Mouse (Mus musculus) midbrain, embryonic 16.5 days (tissue): Measurements from ENCODE around the gene Ugt1a2. TPM values are rescaled to one million over a fixed set of nuclear protein-coding genes. Genes with fewer than 3 reads are reported as not detected.

Experiments
- ATAC-seq: fragments of 200-750 bp; cut with Nextera tagmentation; 2 replicates; pipeline ENCODE4 v1.8.0; 2017; ENCODE audit warnings: moderate TSS enrichment
- H3K27ac ChIP-seq: fragments of 300-500 bp; sonication (generic); 2 replicates; pipeline ENCODE4 v1.5.1; 2014; ENCODE audit warnings: mild to moderate bottlenecking, low read length, mixed read lengths
- H3K27me3 ChIP-seq: fragments of 300-500 bp; sonication (generic); 2 replicates; pipeline ENCODE4 v1.6.1; 2014; ENCODE audit warnings: low read depth, low read length, mixed read lengths; ENCODE audit not compliant: control insufficient read depth, insufficient read depth
- H3K36me3 ChIP-seq: fragments of 300-500 bp; sonication (generic); 2 replicates; pipeline ENCODE4 v1.6.1; 2014; ENCODE audit warnings: mild to moderate bottlenecking, low read length, moderate library complexity, mixed read lengths; ENCODE audit not compliant: control insufficient read depth, insufficient read depth
- H3K4me1 ChIP-seq: fragments of 300-500 bp; sonication (generic); 2 replicates; pipeline ENCODE4 v1.6.1; 2014; ENCODE audit warnings: mild to moderate bottlenecking, low read length, mixed read lengths; ENCODE audit not compliant: control insufficient read depth, insufficient read depth
- H3K4me2 ChIP-seq: fragments of 300-500 bp; sonication (generic); 2 replicates; pipeline ENCODE4 v1.6.1; 2014; ENCODE audit warnings: mild to moderate bottlenecking, low read length, mixed read lengths
- H3K4me3 ChIP-seq: fragments of 300-500 bp; sonication (generic); 2 replicates; pipeline ENCODE4 v1.5.1; 2014; ENCODE audit warnings: low read depth, mild to moderate bottlenecking, low read length, moderate library complexity, mixed read lengths
- H3K9ac ChIP-seq: fragments of 300-500 bp; sonication (generic); 2 replicates; pipeline ENCODE4 v1.6.1; 2014; ENCODE audit warnings: low read depth, low read length, mixed read lengths
- H3K9me3 ChIP-seq: fragments of 300-500 bp; sonication (generic); replicated peaks from 2 replicates; pipeline ENCODE4 v1.6.1; 2014; ENCODE audit warnings: mild to moderate bottlenecking, low read length, mixed read lengths; ENCODE audit not compliant: control insufficient read depth, poor library complexity, severe bottlenecking
- WGBS: fragments of 180-500 bp; shearing (Covaris S2); extraction: QIAGEN DNeasy Blood & Tissue Kit; methylation state at CpG from one replicate; pipeline ENCODE4 v1.1.7; 2014; 5-methylcytosine and 5-hydroxymethylcytosine counted together
- polyA plus RNA-seq: library from polyadenylated mRNA; unstranded; fragments of >200 nt; fragmentation: Nextera tagmentation; extraction: Ambion mirVana; gene quantifications from 2 replicates; pipeline ENCODE4 v1.2.1, GENCODE M21; 2015

Ugt1a2 gene
- polyA plus RNA-seq, 1 experiment from 2014 or later = not detected

- H3K27ac ChIP-seq = no peak overlapping the region
- 90% methylated on average over 4 of the region's 4 CpGs for WGBS
- H3K4me3 ChIP-seq = no peak overlapping the region
- no peaks in the 10 kb centered on the region for H3K27me3 ChIP-seq
- peaks cover 69% of the 10 kb centered on the region for H3K36me3 ChIP-seq
- ATAC-seq = no peak
- H3K9me3 ChIP-seq = peaks cover 4% of the 10 kb centered on the region; the same call in 1 of the 2 replicates
- no peak overlapping the region for H3K9ac ChIP-seq
- H3K4me1 ChIP-seq = no peaks in the 10 kb centered on the region
- no peak overlapping the region for H3K4me2 ChIP-seq
Measured at GRCm38 (mm10) chr1:88262255-88262654, 61.9 kb downstream of the Ugt1a2 start.

- Histone ChIP-seq H3K4me1 (no peaks in the 10 kb centered on the region), H3K36me3 (peaks cover 76% of the 10 kb centered on the region), H3K27me3 (no peaks in the 10 kb centered on the region), H3K4me2 (no peak overlapping the region), H3K9ac (no peak overlapping the region), H3K9me3 (no peaks in the 10 kb centered on the region), H3K27ac (no peak overlapping the region), H3K4me3 (no peak overlapping the region)
- no peak for ATAC-seq
- WGBS = 78% methylated on average over 6 of the region's 6 CpGs
Measured at GRCm38 (mm10) chr1:88262961-88263360, 62.6 kb downstream of the Ugt1a2 start.

DNA sequence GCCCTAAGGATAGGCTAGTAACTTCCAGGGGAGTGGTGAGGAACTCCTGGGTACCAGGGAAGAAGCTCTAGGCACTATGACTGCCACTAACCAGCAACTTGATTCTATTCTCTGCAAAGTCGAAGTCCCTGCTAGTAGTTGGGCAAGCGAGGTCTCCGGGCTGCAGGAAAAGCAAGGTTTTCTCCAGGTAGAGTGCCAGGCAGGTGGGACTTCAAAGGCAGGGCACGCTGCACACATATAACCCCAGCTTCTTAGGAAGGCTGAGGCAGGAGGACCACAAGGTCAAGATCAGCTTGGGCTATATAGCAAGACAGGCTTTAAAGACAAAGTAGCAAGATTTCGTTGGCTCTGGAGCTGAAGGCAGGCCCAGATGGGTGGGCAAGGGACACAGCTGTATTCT lies 63.4 kb downstream of the Ugt1a2 start:
- Histone ChIP-seq H3K27me3 (no peaks in the 10 kb centered on the region), H3K9me3 (no peaks in the 10 kb centered on the region), H3K4me1 (no peaks in the 10 kb centered on the region), H3K36me3 (peaks cover 84% of the 10 kb centered on the region), H3K27ac (no peak overlapping the region), H3K4me3 (no peak overlapping the region), H3K9ac (no peak overlapping the region), H3K4me2 (no peak overlapping the region)
- 94% methylated on average over 5 of the region's 5 CpGs for WGBS
- no peak for ATAC-seq

DNA sequence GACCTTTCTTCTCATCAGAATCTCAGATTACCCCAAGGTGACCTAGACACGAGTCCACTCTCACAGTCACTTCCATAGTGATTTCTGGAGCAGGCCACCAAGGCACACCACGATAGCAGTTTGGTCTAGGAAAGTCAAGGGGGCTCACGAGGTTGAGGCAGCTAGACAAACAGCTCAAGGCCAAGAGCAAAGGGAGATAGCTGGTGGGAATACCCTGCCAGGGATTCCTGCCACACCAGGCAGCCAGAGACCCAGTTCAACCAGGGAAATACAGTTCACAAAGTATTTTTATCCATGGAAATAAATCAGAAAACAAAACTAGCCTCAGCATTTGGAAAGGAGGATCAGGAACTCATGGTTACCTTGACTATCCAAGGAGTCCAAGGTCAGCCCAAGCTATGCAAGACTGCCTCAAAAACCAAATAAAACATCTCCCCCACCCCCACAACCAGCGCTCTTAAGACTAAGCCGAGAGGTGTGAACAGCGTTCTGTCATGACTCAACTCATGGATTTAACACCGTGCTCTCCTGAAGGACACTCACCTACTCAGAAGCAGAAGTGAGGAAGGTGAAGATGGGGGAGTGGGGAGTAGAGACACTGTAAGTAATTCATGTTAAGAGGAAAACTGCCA lies 64.0 kb downstream of the Ugt1a2 start:
- Histone ChIP-seq H3K9me3 (no peaks in the 10 kb centered on the region), H3K27ac (no peak overlapping the region), H3K36me3 (peaks cover 90% of the 10 kb centered on the region), H3K27me3 (no peaks in the 10 kb centered on the region), H3K9ac (no peak overlapping the region), H3K4me3 (no peak overlapping the region), H3K4me2 (no peak overlapping the region), H3K4me1 (no peaks in the 10 kb centered on the region)
- WGBS = 92% methylated on average over 7 of the region's 7 CpGs
- ATAC-seq = no peak

GRCm38 (mm10) chr1:88264869-88265240 lies 64.5 kb downstream of the Ugt1a2 start:
- Histone ChIP-seq H3K4me1 (no peaks in the 10 kb centered on the region), H3K36me3 (peaks cover 93% of the 10 kb centered on the region), H3K9me3 (no peaks in the 10 kb centered on the region), H3K27me3 (no peaks in the 10 kb centered on the region), H3K4me3 (no peak overlapping the region), H3K27ac (no peak overlapping the region), H3K9ac (no peak overlapping the region), H3K4me2 (no peak overlapping the region)
- ATAC-seq = no peak
- 82% methylated on average over 4 of the region's 4 CpGs for WGBS

DNA sequence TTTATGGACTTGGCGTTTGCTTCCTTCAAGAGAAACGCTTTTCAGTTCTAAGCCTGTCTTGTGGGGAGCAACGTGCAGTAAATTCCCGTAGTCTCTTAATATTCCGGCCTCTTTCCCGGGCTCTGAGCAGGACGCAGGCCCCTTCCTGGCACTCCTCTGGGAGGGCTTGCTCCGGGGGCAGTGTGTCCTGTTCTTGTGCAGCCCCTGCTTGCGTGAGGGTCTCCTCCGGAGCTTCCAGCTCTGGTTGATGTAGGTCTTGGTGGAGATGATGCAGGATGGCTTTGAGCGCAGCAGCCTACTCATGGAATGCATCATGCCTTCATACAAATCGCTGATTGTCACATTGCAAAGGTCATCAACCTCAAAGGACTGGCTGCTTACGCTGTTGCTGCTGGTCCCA lies 65.7 kb downstream of the Ugt1a2 start:
- H3K27ac ChIP-seq = no peak overlapping the region
- no peaks in the 10 kb centered on the region for H3K4me1 ChIP-seq
- no peaks in the 10 kb centered on the region for H3K9me3 ChIP-seq
- no peak overlapping the region for H3K4me3 ChIP-seq
- no peaks in the 10 kb centered on the region for H3K27me3 ChIP-seq
- ATAC-seq = no peak
- H3K36me3 ChIP-seq = peaks cover 88% of the 10 kb centered on the region
- 91% methylated on average over 13 of the region's 13 CpGs for WGBS
- H3K4me2 ChIP-seq = no peak overlapping the region
- no peak overlapping the region for H3K9ac ChIP-seq

- no peaks in the 10 kb centered on the region for H3K4me1 ChIP-seq
- no peak overlapping the region for H3K27ac ChIP-seq
- H3K36me3 ChIP-seq = peaks cover 78% of the 10 kb centered on the region
- H3K27me3 ChIP-seq = no peaks in the 10 kb centered on the region
- ATAC-seq = peak; percentile 1; the same call in 1 of the 2 replicates
- no peak overlapping the region for H3K4me2 ChIP-seq
- H3K9me3 ChIP-seq = no peaks in the 10 kb centered on the region
- 95% methylated on average over 6 of the region's 6 CpGs for WGBS
- no peak overlapping the region for H3K9ac ChIP-seq
- H3K4me3 ChIP-seq = no peak overlapping the region
Measured at GRCm38 (mm10) chr1:88267489-88267888, 67.1 kb downstream of the Ugt1a2 start.

GRCm38 (mm10) chr1:88268070-88268469 lies 67.7 kb downstream of the Ugt1a2 start:
- 86% methylated on average over 6 of the region's 6 CpGs for WGBS
- Histone ChIP-seq H3K36me3 (peaks cover 76% of the 10 kb centered on the region), H3K4me3 (no peak overlapping the region), H3K9ac (no peak overlapping the region), H3K27ac (no peak overlapping the region), H3K27me3 (no peaks in the 10 kb centered on the region), H3K9me3 (no peaks in the 10 kb centered on the region), H3K4me1 (no peaks in the 10 kb centered on the region), H3K4me2 (no peak overlapping the region)
- ATAC-seq = no peak
